Mouse (Mus musculus) kidney, embryonic 15.5 days (tissue): ENCODE measurements around the gene Tcf3. TPM values are rescaled to one million over a fixed set of nuclear protein-coding genes. Genes with fewer than 3 reads are reported as not detected.

ENCODE experiments used
- ATAC-seq: fragments of 200-750 bp; cut with Nextera tagmentation; replicated peaks from 2 replicates; pipeline ENCODE4 v1.8.0; 2017; ENCODE audit warnings: moderate TSS enrichment; ENCODE audit not compliant: low FRiP score
- H3K27ac ChIP-seq: fragments of 300-500 bp; sonication (generic); 2 replicates; pipeline ENCODE4 v1.5.1; 2015; ENCODE audit warnings: mild to moderate bottlenecking, inconsistent platforms
- H3K27me3 ChIP-seq: fragments of 300-500 bp; sonication (generic); 2 replicates; pipeline ENCODE4 v1.6.1; 2015; ENCODE audit warnings: inconsistent platforms
- H3K36me3 ChIP-seq: fragments of 300-500 bp; sonication (generic); 2 replicates; pipeline ENCODE4 v1.6.1; 2015; ENCODE audit warnings: inconsistent platforms
- H3K4me1 ChIP-seq: fragments of 300-500 bp; sonication (generic); 2 replicates; pipeline ENCODE4 v1.6.1; 2015; ENCODE audit warnings: inconsistent platforms
- H3K4me2 ChIP-seq: fragments of 300-500 bp; sonication (generic); 2 replicates; pipeline ENCODE4 v1.6.1; 2015; ENCODE audit warnings: moderate library complexity, mild to moderate bottlenecking, inconsistent platforms
- H3K4me3 ChIP-seq: fragments of 300-500 bp; sonication (generic); replicated peaks from 2 replicates; pipeline ENCODE4 v1.5.1; 2015; ENCODE audit warnings: mild to moderate bottlenecking, inconsistent platforms
- H3K9ac ChIP-seq: fragments of 300-500 bp; sonication (generic); 2 replicates; pipeline ENCODE4 v1.6.1; 2015; ENCODE audit warnings: mild to moderate bottlenecking, inconsistent platforms
- H3K9me3 ChIP-seq: fragments of 300-500 bp; sonication (generic); replicated peaks from 2 replicates; pipeline ENCODE4 v1.6.1; 2016; ENCODE audit warnings: inconsistent platforms
- WGBS: fragments of 180-500 bp; shearing (Covaris S2); methylation state at CpG from one replicate; pipeline ENCODE4 v1.1.7; 2015; ENCODE audit warnings: mixed read lengths; 5-methylcytosine and 5-hydroxymethylcytosine counted together
- polyA plus RNA-seq: library from polyadenylated mRNA; unstranded; fragments of >200 nt; fragmentation: Nextera tagmentation; extraction: Ambion mirVana; gene quantifications from 2 replicates; pipeline ENCODE4 v1.2.1, GENCODE M21; 2015

Tcf3 gene
- polyA plus RNA-seq, 1 experiment from 2014 or later = 138 TPM

DNA sequence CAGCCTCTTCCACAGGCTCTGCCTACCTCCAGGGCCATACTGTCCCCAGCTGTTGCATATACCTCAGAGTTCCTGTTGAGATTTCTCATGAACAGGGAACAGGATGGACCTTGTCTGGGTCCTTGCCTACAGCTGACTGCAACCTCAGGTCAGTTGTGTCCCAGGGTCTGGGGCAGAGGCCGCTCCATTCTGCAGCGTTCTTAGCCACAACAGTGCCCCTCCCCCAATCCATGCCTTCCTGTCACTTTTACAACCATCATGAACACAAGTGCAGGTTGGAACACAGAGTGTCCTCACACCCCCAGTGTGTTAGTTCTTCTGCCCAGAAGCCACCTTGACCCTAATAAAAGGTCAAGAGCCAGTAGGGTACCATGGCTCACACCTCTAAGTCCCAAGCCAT, 44.7 kb downstream of the Tcf3 start:
- Histone ChIP-seq H3K27ac (peak overlapping the region; percentile 83; the same call in 1 of the 2 replicates), H3K4me3 (0 out of 2 replicates have a peak overlapping the region, but pooled peaks have one; percentile 74), H3K9ac (0 out of 2 replicates have a peak overlapping the region, but pooled peaks have one; percentile 96), H3K27me3 (no peaks in the 10 kb centered on the region), H3K4me1 (peaks cover 40% of the 10 kb centered on the region), H3K9me3 (no peaks in the 10 kb centered on the region), H3K36me3 (peaks cover 50% of the 10 kb centered on the region), H3K4me2 (peak overlapping the region; percentile 97)
- 13% methylated on average over 2 of the region's 2 CpGs for WGBS
- ATAC-seq = 0 out of 2 replicates have a peak, but pooled peaks have one; percentile 6

DNA sequence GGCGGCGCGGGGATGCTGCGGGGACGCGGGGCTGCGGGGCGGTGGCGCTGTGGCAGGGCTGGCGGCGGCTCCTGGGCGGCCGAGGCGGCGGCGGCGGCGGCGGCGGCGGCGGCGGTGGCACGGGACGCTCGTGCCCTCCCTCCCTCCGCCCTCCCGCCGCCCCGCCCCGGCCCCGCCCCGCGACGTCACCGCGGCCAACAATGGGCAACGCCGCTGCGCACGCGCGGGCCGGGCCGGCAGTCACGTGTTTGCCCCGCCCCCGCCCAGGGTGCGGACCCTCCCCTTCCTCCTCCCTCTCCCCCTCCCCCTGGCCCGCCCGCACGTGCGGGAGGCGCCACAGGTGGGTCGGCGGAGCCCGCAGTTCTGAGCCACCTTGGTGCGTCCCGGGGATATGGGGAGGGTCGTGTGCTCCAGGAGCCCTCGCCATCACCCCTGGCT, 45.9 kb downstream of the Tcf3 start, which contains the start of gene Mex3d:
Gene Mex3d (minus strand): TSS at position 138 of the 438 bp plus-strand sequence.
- peak within 1 kb of the TSS; percentile 97 for H3K4me2 ChIP-seq
- H3K9me3 ChIP-seq = no peaks in the 10 kb centered on the region
- H3K27ac ChIP-seq = peak within 1 kb of the TSS; percentile 91
- peak within 1 kb of the TSS; percentile 74 for H3K4me3 ChIP-seq
- H3K9ac ChIP-seq = peak within 1 kb of the TSS; percentile 96
- H3K36me3 ChIP-seq = peaks cover 50% of the 10 kb centered on the region
- 0% methylated on average over 16 of the region's 61 CpGs for WGBS
- peaks cover 49% of the 10 kb centered on the region for H3K4me1 ChIP-seq
- ATAC-seq = peak; percentile 37
- no peaks in the 10 kb centered on the region for H3K27me3 ChIP-seq

DNA sequence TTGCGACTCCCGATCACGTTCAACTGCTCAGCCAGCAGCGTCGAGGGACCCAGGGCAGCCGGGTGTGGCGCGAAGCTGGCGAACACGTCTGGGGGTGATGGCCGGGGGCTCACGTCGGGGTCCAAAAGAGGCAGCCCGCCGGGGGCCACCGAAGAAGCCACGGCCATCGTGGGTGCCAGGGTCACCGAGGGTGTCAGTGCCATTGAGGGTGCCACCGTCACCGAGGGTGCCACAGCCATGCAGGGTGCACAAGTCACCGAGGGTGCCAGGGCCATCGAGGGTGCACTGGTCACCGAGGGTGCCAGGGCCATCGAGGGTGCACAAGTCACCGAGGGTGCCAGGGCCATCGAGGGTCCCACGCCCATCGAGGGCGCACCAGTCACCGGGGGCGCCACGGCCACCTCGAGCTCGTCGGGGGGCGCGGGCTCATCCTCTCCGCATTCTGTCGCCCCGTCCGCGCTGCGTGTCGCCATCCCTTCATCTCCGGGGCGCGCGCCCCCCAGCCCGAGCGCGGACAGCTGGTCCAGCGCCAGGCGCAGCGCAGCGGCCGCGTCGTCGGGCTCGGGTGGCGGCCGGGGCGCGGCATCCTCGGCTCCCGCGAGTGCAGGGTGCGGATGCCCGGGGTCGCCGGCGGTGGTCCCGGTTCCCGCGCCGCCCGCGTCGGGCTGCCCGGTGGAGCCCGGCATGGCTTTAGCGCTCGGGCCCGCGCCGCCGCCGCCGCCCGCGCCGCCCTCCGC, 46.5 kb downstream of the Tcf3 start:
- no peaks in the 10 kb centered on the region for H3K27me3 ChIP-seq
- peak overlapping the region; percentile 91 for H3K27ac ChIP-seq
- peaks cover 49% of the 10 kb centered on the region for H3K4me1 ChIP-seq
- under 1% methylated on average over 86 of the region's 94 CpGs for WGBS
- H3K4me2 ChIP-seq = peak overlapping the region; percentile 88
- H3K9me3 ChIP-seq = no peaks in the 10 kb centered on the region
- peak overlapping the region; percentile 74 for H3K4me3 ChIP-seq
- H3K9ac ChIP-seq = peak overlapping the region; percentile 96
- peaks cover 50% of the 10 kb centered on the region for H3K36me3 ChIP-seq
- peak; percentile 1 for ATAC-seq

DNA sequence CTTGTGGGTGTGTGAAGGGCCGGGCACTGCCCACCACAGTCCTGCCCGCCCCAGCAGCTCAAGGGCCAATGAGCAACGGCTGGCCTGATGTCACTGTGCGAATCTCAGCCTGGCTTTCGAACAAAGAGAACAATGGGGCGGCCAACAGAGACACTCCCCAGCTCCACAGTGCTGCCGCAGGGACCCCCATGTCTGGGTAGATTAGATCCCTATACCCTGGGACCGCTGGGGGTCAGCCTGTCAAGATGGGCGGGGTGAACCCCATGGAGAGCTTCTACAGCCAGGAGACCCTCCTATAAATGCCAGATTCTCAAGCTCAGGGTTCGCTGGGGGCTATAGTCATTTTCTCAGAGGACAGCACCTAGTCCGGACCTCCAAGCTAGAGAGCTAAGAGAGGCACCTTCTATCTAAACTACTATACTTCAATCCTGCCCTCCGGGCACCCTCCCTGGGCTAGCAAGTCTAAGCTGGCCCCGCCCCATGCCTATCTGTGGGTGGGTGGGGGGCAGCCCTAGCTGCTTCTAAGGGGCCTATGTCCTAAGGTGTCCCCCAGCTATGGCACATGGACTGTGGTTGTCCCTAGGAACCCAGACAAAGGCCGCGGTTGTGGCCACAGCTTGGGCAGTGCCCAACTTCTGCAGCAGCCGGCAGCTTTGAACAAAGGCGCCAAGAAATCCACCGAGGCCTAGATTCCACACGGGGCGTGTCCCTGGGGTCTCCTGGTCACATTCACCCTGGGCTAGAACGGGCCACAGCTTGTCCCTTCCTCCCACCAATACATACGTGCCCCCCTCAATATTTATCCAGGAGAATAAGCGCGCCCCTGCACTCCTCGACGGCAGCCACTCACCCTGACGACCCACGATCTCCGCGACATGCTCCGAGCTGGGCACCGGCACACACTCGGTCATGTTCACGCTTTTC, 47.4 kb downstream of the Tcf3 start:
- Histone ChIP-seq H3K27me3 (no peaks in the 10 kb centered on the region), H3K27ac (peak overlapping the region; percentile 91), H3K4me2 (peak overlapping the region; percentile 88), H3K4me3 (peak overlapping the region; percentile 74), H3K9ac (peak overlapping the region; percentile 96), H3K36me3 (peaks cover 50% of the 10 kb centered on the region), H3K9me3 (no peaks in the 10 kb centered on the region), H3K4me1 (peaks cover 58% of the 10 kb centered on the region)
- ATAC-seq = peak; percentile 49
- under 1% methylated on average over 34 of the region's 34 CpGs for WGBS

DNA sequence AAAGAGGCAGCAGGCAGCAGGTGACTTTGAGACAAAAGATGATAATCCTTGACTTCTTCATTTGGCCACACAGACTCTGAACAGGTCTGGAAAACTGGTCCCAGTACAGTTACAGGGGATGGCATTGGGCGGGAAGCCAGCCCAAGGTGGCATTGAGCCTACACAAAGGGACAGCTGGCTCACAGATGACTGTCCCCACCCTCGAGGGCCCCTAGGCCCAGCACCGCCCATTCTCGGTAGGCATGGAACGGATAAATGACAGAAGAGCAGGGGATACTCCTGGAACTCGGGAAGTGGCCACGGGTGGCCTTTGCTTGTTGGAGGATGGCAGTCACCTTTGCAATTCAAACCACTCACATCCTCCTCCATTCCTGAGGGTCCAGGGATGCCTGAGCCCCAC, 48.1 kb downstream of the Tcf3 start:
- Histone ChIP-seq H3K27ac (peak overlapping the region; percentile 91), H3K4me3 (peak overlapping the region; percentile 74)
- WGBS = 12% methylated on average over 7 of the region's 7 CpGs

DNA sequence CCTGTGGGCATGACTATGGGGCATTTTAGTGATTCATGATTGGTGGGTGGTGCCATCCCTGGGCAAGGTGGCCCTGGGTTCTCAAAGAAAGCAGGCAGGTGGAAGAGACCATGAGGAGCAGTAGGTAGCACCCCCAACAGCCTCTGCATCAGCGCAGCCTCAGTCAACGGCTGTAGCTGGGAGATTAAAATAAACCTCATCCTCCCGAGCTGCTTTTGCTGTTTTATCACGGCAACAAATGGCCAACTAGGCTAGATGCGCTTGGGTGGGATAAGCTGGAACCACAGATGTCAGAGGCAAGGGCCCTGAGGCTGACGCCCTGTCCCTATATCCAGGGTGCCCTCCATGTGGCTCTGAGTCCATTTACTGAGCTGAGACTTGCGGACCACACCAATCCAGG, 48.7 kb downstream of the Tcf3 start:
- Histone ChIP-seq H3K4me1 (peaks cover 63% of the 10 kb centered on the region), H3K4me2 (peak overlapping the region; percentile 88), H3K9ac (peak overlapping the region; percentile 96), H3K27ac (no peak overlapping the region; the same call in 1 of the 2 replicates), H3K4me3 (peak overlapping the region; percentile 74), H3K36me3 (peaks cover 50% of the 10 kb centered on the region), H3K9me3 (no peaks in the 10 kb centered on the region), H3K27me3 (no peaks in the 10 kb centered on the region)
- WGBS = 68% methylated on average over 7 of the region's 7 CpGs
- ATAC-seq = no peak

More for the DNA sequence above, 48.1 kb downstream of the Tcf3 start:
- Histone ChIP-seq H3K9me3 (no peaks in the 10 kb centered on the region), H3K9ac (peak overlapping the region; percentile 96), H3K36me3 (peaks cover 50% of the 10 kb centered on the region), H3K4me1 (peaks cover 63% of the 10 kb centered on the region), H3K27me3 (no peaks in the 10 kb centered on the region), H3K4me2 (peak overlapping the region; percentile 88)
- ATAC-seq = no peak

DNA sequence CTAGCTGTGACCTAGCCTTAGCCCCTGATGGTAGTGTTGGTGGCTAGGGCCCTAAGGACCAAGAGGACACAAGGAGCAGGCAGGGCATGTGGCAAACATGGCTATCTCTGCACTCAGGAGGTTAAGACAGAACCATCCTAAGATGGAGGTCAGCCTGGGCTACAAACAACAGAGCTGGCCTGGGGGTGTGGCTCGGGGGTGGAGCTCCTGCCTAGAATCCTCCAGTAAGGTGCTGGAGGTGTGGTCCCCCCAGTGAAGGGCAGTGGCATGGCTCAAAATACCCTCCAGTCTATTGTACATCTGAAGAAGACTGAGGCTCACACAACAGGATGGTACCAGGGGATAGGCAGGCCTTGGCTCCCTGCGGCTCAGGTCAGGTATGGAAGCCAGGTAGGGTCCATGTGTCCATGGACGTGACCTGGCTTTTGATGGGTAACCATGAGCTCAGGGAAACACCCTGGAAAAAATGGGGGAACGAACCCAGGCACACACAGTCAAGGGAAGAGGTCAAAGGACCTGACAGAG, 49.3 kb downstream of the Tcf3 start:
- H3K9ac ChIP-seq = peak overlapping the region; percentile 96
- peaks cover 55% of the 10 kb centered on the region for H3K36me3 ChIP-seq
- H3K9me3 ChIP-seq = no peaks in the 10 kb centered on the region
- peaks cover 63% of the 10 kb centered on the region for H3K4me1 ChIP-seq
- peak overlapping the region; percentile 74 for H3K4me3 ChIP-seq
- peak overlapping the region; percentile 88 for H3K4me2 ChIP-seq
- no peak overlapping the region for H3K27ac ChIP-seq
- no peaks in the 10 kb centered on the region for H3K27me3 ChIP-seq
- WGBS = 89% methylated on average over 4 of the region's 4 CpGs
- ATAC-seq = no peak

DNA sequence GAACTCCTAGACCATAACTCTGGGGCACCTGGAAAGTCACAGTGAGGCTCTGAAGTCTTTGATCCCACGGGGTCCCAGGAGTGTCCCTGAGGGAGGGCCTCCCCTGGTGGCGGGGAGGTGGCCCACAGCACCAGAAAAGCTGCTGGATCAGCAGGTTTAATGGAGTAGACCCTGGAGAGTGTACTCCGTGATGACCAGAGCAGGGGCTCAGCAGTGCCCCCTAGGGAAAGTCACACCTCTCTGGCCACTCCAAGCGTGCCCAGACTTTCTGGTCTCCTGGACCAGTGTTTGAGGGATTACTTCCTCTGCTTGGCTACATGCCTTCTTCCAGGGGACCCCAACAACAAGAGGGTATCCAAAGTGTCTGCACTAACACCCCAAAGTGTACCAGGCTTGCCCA, 50.0 kb downstream of the Tcf3 start:
- ATAC-seq = no peak
- peaks cover 55% of the 10 kb centered on the region for H3K36me3 ChIP-seq
- no peaks in the 10 kb centered on the region for H3K9me3 ChIP-seq
- H3K4me2 ChIP-seq = peak overlapping the region; percentile 8; the same call in 1 of the 2 replicates
- no peak overlapping the region; the same call in 1 of the 2 replicates for H3K9ac ChIP-seq
- 54% methylated on average over 4 of the region's 4 CpGs for whole genome bisulfite sequencing
- no peak overlapping the region for H3K4me3 ChIP-seq
- peaks cover 56% of the 10 kb centered on the region for H3K4me1 ChIP-seq
- no peak overlapping the region for H3K27ac ChIP-seq
- no peaks in the 10 kb centered on the region for H3K27me3 ChIP-seq

DNA sequence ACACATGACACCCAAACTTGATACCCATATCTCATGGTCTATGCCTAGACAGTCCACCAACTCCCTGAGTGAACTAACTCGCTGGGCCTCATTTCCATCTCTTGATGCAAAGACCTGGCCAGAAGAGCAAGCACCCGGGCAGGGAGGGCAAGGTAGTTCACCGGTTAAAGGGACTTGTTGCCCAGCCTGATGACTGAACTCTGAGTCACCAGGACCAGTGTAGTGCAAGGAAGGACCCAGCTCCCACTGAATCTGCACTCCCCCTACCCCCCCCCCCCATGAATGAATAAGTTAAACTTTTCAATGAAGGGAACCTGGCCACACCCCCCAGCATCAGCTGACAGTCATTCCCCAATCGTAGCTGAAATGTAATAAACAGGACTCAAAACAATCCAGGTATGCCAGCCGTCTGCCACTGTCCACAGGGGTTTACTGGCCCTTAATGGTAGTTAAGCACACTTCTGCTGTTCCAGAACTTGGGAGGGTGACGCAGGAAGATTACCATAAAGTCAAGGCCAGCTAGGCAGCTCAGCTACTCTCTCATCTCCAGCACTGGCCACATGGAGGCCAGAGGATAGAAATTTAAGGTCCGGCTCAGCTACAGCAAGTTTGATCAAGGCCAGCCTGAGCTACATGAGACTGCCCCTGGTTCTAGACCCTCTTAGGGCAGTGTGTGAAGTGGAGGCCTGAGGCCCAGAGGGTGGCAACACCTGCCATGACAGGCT, 50.6 kb downstream of the Tcf3 start:
- H3K4me2 ChIP-seq = no peak overlapping the region

DNA sequence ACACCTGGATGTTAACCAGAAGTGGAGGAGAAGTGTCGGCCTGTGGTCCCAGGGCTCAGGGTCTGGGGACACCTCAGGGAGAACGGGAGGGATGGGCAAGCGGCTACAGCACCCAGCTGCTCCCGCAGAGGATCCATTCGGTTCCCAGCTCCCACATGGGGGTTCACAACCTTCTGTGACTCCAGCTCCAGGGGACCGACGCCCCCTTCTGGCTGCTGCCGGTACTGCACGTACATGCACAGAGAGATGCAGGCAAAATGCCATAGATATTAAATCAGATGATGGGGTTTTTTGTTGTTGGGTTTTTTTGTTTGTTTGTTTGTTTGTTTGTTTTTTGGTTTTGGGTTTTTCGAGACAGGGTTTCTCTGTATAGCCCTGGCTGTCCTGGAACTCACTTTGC, 55.7 kb downstream of the Tcf3 start:
- WGBS = 54% methylated on average over 10 of the region's 10 CpGs
- no peak overlapping the region for H3K4me2 ChIP-seq
- H3K27me3 ChIP-seq = no peaks in the 10 kb centered on the region
- H3K9ac ChIP-seq = no peak overlapping the region
- H3K9me3 ChIP-seq = no peaks in the 10 kb centered on the region
- ATAC-seq = no peak
- peaks cover 34% of the 10 kb centered on the region for H3K36me3 ChIP-seq
- no peak overlapping the region for H3K27ac ChIP-seq
- peaks cover 14% of the 10 kb centered on the region for H3K4me1 ChIP-seq
- no peak overlapping the region for H3K4me3 ChIP-seq

More for the DNA sequence above, 50.6 kb downstream of the Tcf3 start:
- Histone ChIP-seq H3K4me3 (no peak overlapping the region), H3K9me3 (no peaks in the 10 kb centered on the region), H3K27ac (no peak overlapping the region), H3K4me1 (peaks cover 49% of the 10 kb centered on the region), H3K9ac (no peak overlapping the region), H3K36me3 (peaks cover 55% of the 10 kb centered on the region), H3K27me3 (no peaks in the 10 kb centered on the region)
- 79% methylated on average over 7 of the region's 7 CpGs for WGBS
- no peak for ATAC-seq

DNA sequence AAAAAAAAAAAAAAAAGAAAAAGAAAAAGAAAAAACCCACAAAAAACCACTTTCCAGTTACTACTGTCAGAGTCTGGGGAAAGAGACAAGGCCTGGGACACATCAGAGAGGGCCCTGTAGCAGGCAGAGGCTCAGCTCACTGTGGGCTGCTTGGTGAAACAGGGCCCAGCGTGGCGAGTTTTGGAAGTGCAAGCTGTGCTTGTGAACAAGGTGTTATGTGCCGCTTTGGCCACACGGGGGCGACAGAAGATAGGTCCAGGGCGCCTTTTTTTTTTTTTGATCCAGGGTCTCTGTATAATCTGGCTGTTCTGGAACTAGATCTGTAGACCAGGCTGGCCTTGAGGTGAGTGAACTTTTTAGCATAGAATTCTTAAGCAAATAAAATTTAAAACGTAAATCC, 57.3 kb downstream of the Tcf3 start:
- Histone ChIP-seq H3K4me3 (no peak overlapping the region), H3K9ac (no peak overlapping the region), H3K27ac (no peak overlapping the region), H3K4me2 (no peak overlapping the region), H3K4me1 (peaks cover 20% of the 10 kb centered on the region), H3K36me3 (peaks cover 18% of the 10 kb centered on the region), H3K27me3 (no peaks in the 10 kb centered on the region), H3K9me3 (no peaks in the 10 kb centered on the region)
- ATAC-seq = 0 out of 2 replicates have a peak, but pooled peaks have one; percentile 40
- WGBS = 2% methylated on average over 7 of the region's 7 CpGs
